Comparison of ENCODE assay signal across 9 mouse cellular contexts in the genomic region with DNA sequence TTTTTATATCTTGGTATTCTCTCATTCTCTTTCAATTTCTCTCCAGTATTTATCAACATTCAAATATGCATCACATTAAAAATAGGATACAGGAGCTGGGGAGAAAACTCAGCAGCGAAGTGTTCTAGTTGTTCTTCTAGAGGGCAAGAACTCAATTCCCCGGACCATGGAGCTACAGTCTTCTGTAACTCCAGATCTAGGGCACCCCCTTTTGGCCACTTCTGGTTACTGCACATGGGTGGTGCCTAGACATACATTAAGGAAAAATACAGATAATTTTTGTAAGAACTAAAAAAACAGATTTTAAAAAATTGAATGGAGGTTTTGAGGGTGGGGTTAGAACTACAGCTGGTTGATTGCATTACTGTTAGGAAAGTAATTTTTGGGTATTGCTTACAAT.
A peak's percentile ranks its signal among the peaks of the same experiment; 100 is the strongest.
DNase-seq lines count a peak whose midpoint lies in the region; ATAC-seq and TF ChIP-seq lines count a peak whose summit lies in the region.
"Had no signal": no experiment of that assay in that cellular context is flagged by ENCODE, and none has a peak within 500 bp of the region (broad histone marks: within the 10 kb centered on the region; RNA-seq: fewer than 3 reads in every experiment).

No protein-coding gene starts in this region.

- no peak for TF ChIP-seq EP300 in liver, embryonic 14.5 days (IDR thresholded peaks at IDR 0.05; ENCODE audit: low read depth)

- H3K27ac ChIP-seq in intestine, postnatal 0 days (ENCODE audit: low read depth, low read length), result no peak overlapping the region
- H3K27ac ChIP-seq in intestine, embryonic 15.5 days, result no peak overlapping the region
- H3K27ac ChIP-seq in ES-E14 (ENCODE audit: insufficient read depth, low read depth, low read length, poor library complexity, severe bottlenecking), result no peak overlapping the region
- no peak overlapping the region for H3K27ac ChIP-seq in forebrain, postnatal 0 days (ENCODE audit: low read depth, low read length)
- no peak overlapping the region for H3K27ac ChIP-seq in liver, embryonic 14.5 days
- H3K27ac ChIP-seq in intestine, embryonic 16.5 days (ENCODE audit: low read length), result no peak overlapping the region
- H3K27ac ChIP-seq: embryonic facial prominence, embryonic 13.5 days had no signal

- in situ Hi-C loops in ES-E14 (cut with MboI; ENCODE audit: low sequenced_read_pairs in 2 of 2, unreplicated experiment in 2 of 2), result no loop called here

- H3K27me3 ChIP-seq in intestine, postnatal 0 days (replicated peaks; ENCODE audit: control insufficient read depth, insufficient read depth, low read length), result no peaks in the 10 kb centered on the region
- no peaks in the 10 kb centered on the region for H3K27me3 ChIP-seq in intestine, embryonic 15.5 days (replicated peaks)
- H3K27me3 ChIP-seq in forebrain, postnatal 0 days (ENCODE audit: insufficient read depth, low read length), result no peaks in the 10 kb centered on the region
- H3K27me3 ChIP-seq in liver, embryonic 14.5 days (ENCODE audit: control insufficient read depth, insufficient read depth, low read length), result no peaks in the 10 kb centered on the region
- H3K27me3 ChIP-seq in intestine, embryonic 16.5 days (replicated peaks; ENCODE audit: control insufficient read depth, insufficient read depth, low read length), result no peaks in the 10 kb centered on the region
- H3K27me3 ChIP-seq: embryonic facial prominence, embryonic 13.5 days had no signal

- H3K4me3 ChIP-seq in intestine, postnatal 0 days (ENCODE audit: low read depth, low read length), result no peak overlapping the region
- H3K4me3 ChIP-seq in intestine, embryonic 15.5 days (replicated peaks), result no peak overlapping the region
- H3K4me3 ChIP-seq in ES-E14 (ENCODE audit: insufficient read depth in 1 of 2, low read depth in 1 of 2, low read length in 2 of 2, poor library complexity in 1 of 2, severe bottlenecking in 1 of 2), result no peak overlapping the region
- H3K4me3 ChIP-seq in forebrain, postnatal 0 days (ENCODE audit: low read depth, low read length), result no peak overlapping the region
- no peak overlapping the region for H3K4me3 ChIP-seq in liver, embryonic 14.5 days (ENCODE audit: insufficient read depth in 1 of 2, low read depth in 2 of 2, low read length in 2 of 2)
- no peak overlapping the region for H3K4me3 ChIP-seq in intestine, embryonic 16.5 days (ENCODE audit: low read length)
- H3K4me3 ChIP-seq: embryonic facial prominence, embryonic 13.5 days had no signal

- no peaks in the 10 kb centered on the region for H3K4me1 ChIP-seq in intestine, postnatal 0 days (replicated peaks; ENCODE audit: control insufficient read depth, insufficient read depth, low read length)
- no peaks in the 10 kb centered on the region for H3K4me1 ChIP-seq in intestine, embryonic 15.5 days (replicated peaks)
- H3K4me1 ChIP-seq in ES-E14 (ENCODE audit: control insufficient read depth in 2 of 2, insufficient read depth in 2 of 2, low read length in 2 of 2, poor library complexity in 1 of 2), result no peaks in the 10 kb centered on the region
- H3K4me1 ChIP-seq in forebrain, postnatal 0 days (ENCODE audit: insufficient read depth), result no peaks in the 10 kb centered on the region
- H3K4me1 ChIP-seq in liver, embryonic 14.5 days (replicated peaks; ENCODE audit: control insufficient read depth in 2 of 2, insufficient read depth in 2 of 2, low read length in 1 of 2), result no peaks in the 10 kb centered on the region
- H3K4me1 ChIP-seq in intestine, embryonic 16.5 days (ENCODE audit: control insufficient read depth, insufficient read depth, low read length), result no peaks in the 10 kb centered on the region
- H3K4me1 ChIP-seq: embryonic facial prominence, embryonic 13.5 days had no signal

- ATAC-seq in intestine, postnatal 0 days, result no peak
- no peak for ATAC-seq in intestine, embryonic 15.5 days
- ATAC-seq in forebrain, postnatal 0 days, result no peak
- ATAC-seq in liver, embryonic 14.5 days (ENCODE audit: insufficient read depth), result no peak
- ATAC-seq in intestine, embryonic 16.5 days, result no peak

- TF ChIP-seq CTCF in intestine, postnatal 0 days (IDR thresholded peaks at IDR 0.05; ENCODE audit: low read depth), result peak; percentile 52
- 0 out of 2 replicates have a peak, but pooled peaks have one; percentile 19 for TF ChIP-seq CTCF in forebrain, postnatal 0 days (IDR thresholded peaks at IDR 0.05; ENCODE audit: low read depth)
- peak; percentile 53 for TF ChIP-seq CTCF in liver, embryonic 14.5 days (IDR thresholded peaks at IDR 0.05; ENCODE audit: low read depth)

- no peak overlapping the region for H3K4me2 ChIP-seq in intestine, postnatal 0 days (replicated peaks; ENCODE audit: low read depth)
- H3K4me2 ChIP-seq in intestine, embryonic 15.5 days (replicated peaks), result no peak overlapping the region
- H3K4me2 ChIP-seq in forebrain, postnatal 0 days (ENCODE audit: low read depth), result no peak overlapping the region
- H3K4me2 ChIP-seq in liver, embryonic 14.5 days (ENCODE audit: low read depth), result no peak overlapping the region
- H3K4me2 ChIP-seq in intestine, embryonic 16.5 days (ENCODE audit: low read depth, low read length), result no peak overlapping the region
- H3K4me2 ChIP-seq: embryonic facial prominence, embryonic 13.5 days had no signal

- 52% methylated on average over 2 of the region's 2 CpGs for WGBS in intestine, postnatal 0 days
- 64% methylated on average over 2 of the region's 2 CpGs for WGBS in intestine, embryonic 15.5 days
- 64% methylated on average over 2 of the region's 2 CpGs for WGBS in forebrain, postnatal 0 days
- 35% methylated on average over 2 of the region's 2 CpGs for WGBS in liver, embryonic 14.5 days (ENCODE audit: insufficient replicate concordance)
- 65% methylated on average over 2 of the region's 2 CpGs for WGBS in intestine, embryonic 16.5 days

- DNase-seq in ES-E14 (ENCODE audit: low read depth, low spot score), result peak; percentile 49
- DNase-seq in adrenal gland, adult 2 months, result peak; percentile 42
- DNase-seq in forebrain, postnatal 0 days, result no peak
- DNase-seq in liver, embryonic 14.5 days (ENCODE audit: low read depth in 3 of 3, low spot score in 3 of 3), result peak in 2 of 3 experiments; percentile 1 to 11
- DNase-seq in testis, postnatal 10 days (ENCODE audit: low spot score), result peak; percentile 69

- H3K9ac ChIP-seq in intestine, postnatal 0 days (ENCODE audit: low read depth, low read length), result no peak overlapping the region
- H3K9ac ChIP-seq in intestine, embryonic 15.5 days, result no peak overlapping the region
- H3K9ac ChIP-seq in ES-E14 (ENCODE audit: insufficient read depth, low read depth, low read length, poor library complexity, severe bottlenecking), result no peak overlapping the region
- no peak overlapping the region for H3K9ac ChIP-seq in forebrain, postnatal 0 days
- H3K9ac ChIP-seq in liver, embryonic 14.5 days (replicated peaks), result no peak overlapping the region
- H3K9ac ChIP-seq in intestine, embryonic 16.5 days (ENCODE audit: low read depth, low read length), result no peak overlapping the region
- H3K9ac ChIP-seq: embryonic facial prominence, embryonic 13.5 days had no signal

- H3K9me3 ChIP-seq in intestine, postnatal 0 days (ENCODE audit: control insufficient read depth), result no peaks in the 10 kb centered on the region
- no peaks in the 10 kb centered on the region for H3K9me3 ChIP-seq in intestine, embryonic 15.5 days
- H3K9me3 ChIP-seq in ES-E14 (ENCODE audit: control insufficient read depth, insufficient read depth, low read depth, low read length), result no peaks in the 10 kb centered on the region
- H3K9me3 ChIP-seq in forebrain, postnatal 0 days (ENCODE audit: low read length), result no peaks in the 10 kb centered on the region
- no peaks in the 10 kb centered on the region for H3K9me3 ChIP-seq in liver, embryonic 14.5 days (ENCODE audit: control insufficient read depth, low read length)
- H3K9me3 ChIP-seq in intestine, embryonic 16.5 days (ENCODE audit: control insufficient read depth, low read length), result no peaks in the 10 kb centered on the region
- H3K9me3 ChIP-seq: embryonic facial prominence, embryonic 13.5 days had no signal

- no peaks in the 10 kb centered on the region for H3K36me3 ChIP-seq in intestine, postnatal 0 days (ENCODE audit: control insufficient read depth, insufficient read depth)
- no peaks in the 10 kb centered on the region for H3K36me3 ChIP-seq in intestine, embryonic 15.5 days
- no peaks in the 10 kb centered on the region for H3K36me3 ChIP-seq in ES-E14 (ENCODE audit: control insufficient read depth, insufficient read depth, low read length, poor library complexity, severe bottlenecking)
- H3K36me3 ChIP-seq in forebrain, postnatal 0 days (ENCODE audit: insufficient read depth), result no peaks in the 10 kb centered on the region
- H3K36me3 ChIP-seq in liver, embryonic 14.5 days (replicated peaks; ENCODE audit: control insufficient read depth, insufficient read depth, low read depth), result no peaks in the 10 kb centered on the region
- no peaks in the 10 kb centered on the region for H3K36me3 ChIP-seq in intestine, embryonic 16.5 days (ENCODE audit: control insufficient read depth, insufficient read depth, low read length)
- H3K36me3 ChIP-seq: embryonic facial prominence, embryonic 13.5 days had no signal

TF ChIP-seq in ES-E14, 5 proteins besides CTCF, POLR2A, EP300 and RAD21:
- no peak for TF ChIP-seq CHD2 (IDR thresholded peaks at IDR 0.05; ENCODE audit: low read depth, low read length)
- TF ChIP-seq ZC3H11A (IDR thresholded peaks at IDR 0.05; ENCODE audit: borderline replicate concordance, low read depth, low read length), result 0 out of 2 replicates have a peak, but pooled peaks have one; percentile 21
TF ChIP-seq in ES-E14: peak in this region for 1.
